Mouse (Mus musculus): ENCODE results near the gene Rex1bd. TPM values are rescaled to one million over a fixed set of nuclear protein-coding genes. Genes with fewer than 3 reads are reported as not detected.

The Rex1bd gene
- polyA plus RNA-seq, 1 experiment from 2014 or later: 148 TPM

DNA sequence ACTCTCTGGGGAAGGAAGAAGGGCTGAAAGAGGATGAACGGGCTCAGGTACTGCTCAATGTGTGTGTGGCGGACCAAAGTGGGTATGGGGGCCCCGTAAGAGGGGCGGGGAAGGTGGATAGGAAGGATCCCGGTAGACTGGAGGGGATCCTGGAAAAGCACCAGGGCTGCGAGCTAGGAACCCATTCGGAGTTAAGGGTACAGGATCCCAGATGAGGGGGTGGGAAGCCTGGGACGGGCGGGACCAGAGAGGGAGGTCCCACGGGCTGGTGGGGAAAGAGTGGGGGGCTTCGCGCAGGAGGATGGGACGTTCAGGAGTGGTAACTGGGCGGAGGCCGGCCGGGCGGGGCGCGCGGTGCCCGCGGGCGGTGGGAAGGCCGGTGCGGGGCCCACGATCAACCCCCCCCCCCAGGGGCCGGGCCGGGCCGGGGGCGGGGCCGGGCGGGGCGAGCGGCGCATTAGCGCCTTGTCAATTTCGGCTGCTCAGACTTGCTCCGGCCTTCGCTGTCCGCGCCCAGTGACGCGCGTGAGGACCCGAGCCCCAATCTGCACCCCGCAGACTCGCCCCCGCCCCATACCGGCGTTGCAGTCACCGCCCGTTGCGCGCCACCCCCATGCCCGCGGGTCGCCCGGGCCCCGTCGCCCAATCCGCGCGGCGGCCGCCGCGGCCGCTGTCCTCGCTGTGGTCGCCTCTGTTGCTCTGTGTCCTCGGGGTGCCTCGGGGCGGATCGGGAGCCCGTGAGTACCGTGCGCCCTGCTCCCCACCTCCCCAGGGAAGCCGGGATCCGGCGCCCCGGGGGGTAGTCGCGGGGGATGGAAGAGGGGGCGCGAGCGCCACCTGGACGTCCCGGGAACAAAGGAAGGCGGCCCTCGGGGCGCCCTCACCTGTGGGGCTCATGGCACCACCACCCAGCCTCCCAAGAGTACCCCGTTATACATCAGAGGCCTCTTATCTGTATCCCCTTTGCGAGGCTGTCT lies 13.6 kb downstream of the Rex1bd start, which contains the start of gene Crlf1:
TSS of gene Crlf1 (plus strand) at position 495 of the 977 bp plus-strand sequence.
- Histone ChIP-seq H3K27me3 (ENCODE audit: insufficient read depth, poor library complexity, severe bottlenecking) (peaks cover 100% of the 10 kb centered on the region), H3K4me3 (peak within 1 kb of the TSS; percentile 51), H3K9me3 (no peaks in the 10 kb centered on the region), H3K27ac (peak within 1 kb of the TSS; percentile 75), H3K4me1 (replicated peaks) (peaks cover 79% of the 10 kb centered on the region), H3K36me3 (no peaks in the 10 kb centered on the region)
- WGBS: under 1% methylated on average over 82 of the region's 93 CpGs
- DNase-seq (ENCODE audit: low spot score): no peak

DNA sequence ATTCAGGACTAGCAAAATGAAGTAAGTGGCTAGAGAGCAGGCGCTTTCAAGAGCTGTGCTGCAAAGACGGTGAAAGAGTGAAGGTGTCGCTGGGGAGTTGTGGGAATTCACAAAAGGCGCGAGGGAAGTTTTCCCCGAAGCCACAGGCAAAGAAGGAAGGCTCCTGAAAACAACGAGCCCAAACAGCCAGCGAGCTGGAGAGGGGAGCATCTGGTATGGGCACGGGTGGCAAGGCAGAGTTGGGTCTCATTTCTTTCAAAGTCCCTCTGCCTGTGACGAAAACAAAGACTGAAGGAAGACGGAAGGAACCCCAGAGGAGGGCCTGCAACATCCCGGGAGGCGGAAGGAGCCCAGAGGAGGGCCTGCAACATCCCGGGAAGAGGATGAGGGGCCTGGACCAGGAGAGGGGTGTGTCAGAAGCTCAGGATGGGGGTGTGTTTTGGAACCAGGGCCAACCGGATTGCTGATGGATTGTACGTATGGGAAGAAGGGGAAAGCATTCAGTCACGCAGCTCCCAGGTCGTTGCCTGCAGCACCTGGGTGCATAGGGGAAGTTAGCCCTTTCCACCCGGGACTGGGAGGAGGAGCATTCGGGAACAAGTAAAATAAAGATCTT lies 15.6 kb downstream of the Rex1bd start:
- Histone ChIP-seq H3K4me3 (peak overlapping the region; percentile 20; the same call in 1 of the 2 replicates), H3K9me3 (no peaks in the 10 kb centered on the region), H3K36me3 (no peaks in the 10 kb centered on the region), H3K27me3 (ENCODE audit: insufficient read depth, poor library complexity, severe bottlenecking) (peaks cover 100% of the 10 kb centered on the region), H3K4me1 (replicated peaks) (peaks cover 97% of the 10 kb centered on the region), H3K27ac (peak overlapping the region; percentile 23; the same call in 1 of the 2 replicates)
- no peak for DNase-seq (ENCODE audit: low spot score)
- 2% methylated on average over 20 of the region's 20 CpGs for WGBS

DNA sequence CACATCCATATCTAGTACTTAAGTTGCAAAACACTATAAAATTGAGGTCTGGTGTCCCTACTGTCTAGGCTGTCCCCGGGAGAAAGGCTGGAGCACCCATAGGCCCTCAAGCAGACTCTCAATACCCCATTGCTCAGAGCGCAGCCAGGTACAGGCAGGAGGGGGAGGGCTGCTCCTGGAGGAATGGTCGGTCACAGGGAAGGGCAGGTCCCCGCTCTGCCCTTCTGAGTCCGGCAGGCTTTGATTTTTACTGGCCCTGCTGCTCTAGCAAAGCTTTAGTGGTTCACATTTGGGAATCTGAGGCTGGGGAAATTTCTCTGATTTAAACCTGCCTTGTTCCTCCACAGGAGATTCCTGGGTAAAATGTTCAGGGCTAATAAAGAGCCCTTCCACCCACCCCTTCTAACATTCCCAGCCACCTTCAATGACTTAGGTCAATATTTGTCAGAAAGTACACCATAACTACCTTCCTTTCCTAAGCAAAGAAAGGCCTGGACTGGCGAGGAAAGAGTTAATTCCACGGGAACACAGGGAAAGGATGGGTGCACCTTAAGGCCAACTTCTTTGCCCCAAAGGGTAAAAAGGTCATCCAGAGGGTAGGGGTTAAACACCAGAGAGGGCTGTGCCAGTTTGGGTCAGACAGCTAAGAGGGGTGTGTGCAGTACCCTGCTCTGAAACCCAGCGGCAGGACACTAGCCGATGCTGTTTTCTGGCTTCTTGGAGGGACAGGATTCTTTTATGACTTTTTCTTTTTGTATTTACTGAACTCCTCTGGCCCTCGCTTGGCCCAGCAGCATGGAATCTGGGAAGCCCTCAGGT lies 16.3 kb downstream of the Rex1bd start:
- Histone ChIP-seq H3K27me3 (ENCODE audit: insufficient read depth, poor library complexity, severe bottlenecking) (peaks cover 100% of the 10 kb centered on the region), H3K27ac (no peak overlapping the region; the same call in 1 of the 2 replicates), H3K4me1 (replicated peaks) (peaks cover 94% of the 10 kb centered on the region), H3K9me3 (no peaks in the 10 kb centered on the region), H3K4me3 (no peak overlapping the region), H3K36me3 (no peaks in the 10 kb centered on the region)
- 3% methylated on average over 10 of the region's 10 CpGs for WGBS
- DNase-seq (ENCODE audit: low spot score): no peak

DNA sequence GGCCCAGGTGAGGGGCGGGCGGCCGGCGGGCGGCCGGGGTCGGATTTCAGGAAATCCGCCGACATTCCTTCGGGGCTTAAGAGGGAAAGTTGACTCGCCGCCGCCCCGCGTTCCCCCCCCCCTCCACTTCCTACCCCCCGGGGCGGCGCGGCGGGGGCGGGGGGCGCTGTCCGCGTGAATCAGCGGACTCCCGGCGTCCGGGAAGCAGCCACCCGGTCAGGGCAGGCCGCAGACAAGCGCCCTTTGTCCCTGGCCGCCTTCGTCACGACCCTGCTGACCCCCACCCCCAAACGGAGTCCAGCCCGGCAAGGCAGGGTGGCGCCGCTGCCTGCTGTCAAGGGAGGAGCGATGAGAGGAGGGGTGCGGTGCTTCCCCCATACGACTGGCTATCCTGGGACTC lies 17.0 kb downstream of the Rex1bd start:
- Histone ChIP-seq H3K27me3 (ENCODE audit: insufficient read depth, poor library complexity, severe bottlenecking) (peaks cover 100% of the 10 kb centered on the region), H3K4me1 (replicated peaks) (peaks cover 87% of the 10 kb centered on the region), H3K36me3 (no peaks in the 10 kb centered on the region), H3K27ac (peak overlapping the region; percentile 57), H3K9me3 (no peaks in the 10 kb centered on the region), H3K4me3 (peak overlapping the region; percentile 47)
- WGBS: under 1% methylated on average over 36 of the region's 41 CpGs
- DNase-seq (ENCODE audit: low spot score): no peak

DNA sequence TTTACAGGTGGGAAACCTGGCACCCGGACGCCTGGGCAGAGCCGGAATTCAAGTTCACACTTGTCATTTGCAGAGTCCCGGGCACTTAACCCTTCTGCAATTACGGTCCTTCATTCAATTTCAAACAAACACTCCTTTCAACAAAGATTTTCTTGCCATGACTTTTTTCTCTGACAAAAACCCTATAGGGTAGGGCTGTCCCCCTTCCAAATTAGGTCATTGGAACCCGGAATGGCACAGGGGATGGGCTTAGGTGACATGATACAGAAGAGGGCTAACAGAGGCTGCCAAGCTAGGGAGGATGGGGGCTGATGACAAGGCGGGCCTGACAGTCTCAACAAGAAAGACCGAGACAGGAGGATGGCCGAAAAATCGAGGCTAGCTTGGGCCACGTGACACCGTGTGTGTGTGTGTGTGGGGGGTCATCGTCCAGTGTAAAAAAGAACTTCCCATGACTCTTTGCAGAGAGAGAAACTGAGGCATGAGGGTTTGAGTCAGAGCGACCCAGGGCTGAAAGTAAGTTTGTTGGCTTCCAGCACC lies 17.6 kb downstream of the Rex1bd start:
- 2% methylated on average over 14 of the region's 14 CpGs for whole genome bisulfite sequencing
- peaks cover 100% of the 10 kb centered on the region for H3K27me3 ChIP-seq (ENCODE audit: insufficient read depth, poor library complexity, severe bottlenecking)
- no peaks in the 10 kb centered on the region for H3K36me3 ChIP-seq
- H3K4me1 ChIP-seq (replicated peaks): peaks cover 81% of the 10 kb centered on the region
- H3K27ac ChIP-seq: peak overlapping the region; percentile 57
- H3K9me3 ChIP-seq: no peaks in the 10 kb centered on the region
- DNase-seq (ENCODE audit: low spot score): no peak
- peak overlapping the region; percentile 47 for H3K4me3 ChIP-seq

DNA sequence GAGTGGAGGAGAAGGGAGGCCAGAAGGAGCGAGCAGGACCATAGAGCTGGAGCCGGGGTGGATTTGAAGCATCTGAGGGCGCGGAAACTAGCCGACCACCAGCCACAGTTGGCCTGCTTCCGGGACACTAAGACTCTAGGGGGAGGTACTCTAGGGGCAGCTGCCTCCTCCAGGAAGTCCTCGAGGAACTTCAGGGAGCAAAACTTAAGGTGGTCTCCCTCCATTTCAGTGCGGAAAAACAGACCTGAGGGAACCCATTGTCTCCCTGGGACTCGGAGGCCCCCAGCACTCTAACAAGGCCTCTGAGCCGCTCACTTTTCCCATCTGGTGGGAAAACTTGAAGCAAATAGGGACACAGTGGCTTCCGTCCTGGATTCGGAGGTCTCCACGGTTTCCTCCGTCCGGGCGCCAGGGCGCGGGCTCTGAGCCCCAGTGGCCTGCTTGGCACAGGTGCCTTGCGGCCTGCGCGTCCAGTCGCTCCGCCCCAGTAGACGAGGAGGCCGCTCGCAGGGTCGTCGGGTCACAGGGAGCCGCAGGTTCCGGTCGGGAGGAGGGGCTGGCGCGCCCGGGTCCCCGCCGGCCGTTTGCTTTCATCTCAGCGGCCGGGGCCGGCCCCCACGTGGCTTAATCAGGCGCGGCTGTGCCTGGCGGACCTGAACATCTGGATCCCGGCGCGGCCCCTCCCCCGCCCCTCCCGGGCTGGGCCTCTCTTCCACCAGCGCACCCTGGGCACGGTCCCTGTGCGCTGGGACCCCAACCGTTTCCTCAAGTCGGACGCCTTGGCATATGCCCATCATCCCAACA lies 18.4 kb downstream of the Rex1bd start:
- Histone ChIP-seq H3K9me3 (no peaks in the 10 kb centered on the region), H3K27ac (peak overlapping the region; percentile 71), H3K4me3 (peak overlapping the region; percentile 47), H3K4me1 (replicated peaks) (peaks cover 75% of the 10 kb centered on the region), H3K36me3 (no peaks in the 10 kb centered on the region), H3K27me3 (ENCODE audit: insufficient read depth, poor library complexity, severe bottlenecking) (peaks cover 100% of the 10 kb centered on the region)
- peak; percentile 70 for DNase-seq (ENCODE audit: low spot score)
- under 1% methylated on average over 55 of the region's 55 CpGs for WGBS

DNA sequence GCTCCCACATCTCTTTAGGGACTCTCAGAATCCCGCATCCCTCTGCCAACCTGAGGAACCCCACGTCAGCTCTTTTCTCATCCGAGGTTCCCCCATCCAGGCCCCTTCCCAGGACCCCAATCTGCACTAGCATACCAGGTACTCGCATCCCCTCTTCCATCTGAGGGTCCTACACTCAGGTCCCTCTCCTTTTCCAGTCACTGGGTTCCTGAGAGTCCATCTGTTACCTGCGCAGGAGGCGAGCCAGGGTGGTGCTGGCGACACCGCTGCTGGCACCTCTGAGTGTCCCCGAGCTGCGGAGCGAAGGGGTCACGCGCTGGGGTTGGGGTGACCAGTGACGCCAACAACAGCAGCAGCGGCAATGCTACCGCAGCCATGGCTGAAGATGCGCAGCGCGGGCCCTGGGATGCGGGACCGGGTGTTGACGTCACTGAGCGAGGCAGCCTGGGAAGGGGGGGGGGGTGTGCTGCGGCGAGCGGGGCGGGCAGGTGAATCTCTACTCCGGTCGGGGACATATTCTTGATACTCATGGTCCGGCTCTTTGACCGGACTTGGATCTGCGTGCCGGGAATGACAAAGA lies 19.5 kb downstream of the Rex1bd start, which contains the start of gene Tmem59l:
TSS of gene Tmem59l (minus strand) at position 418 of the 580 bp plus-strand sequence.
- DNase-seq (ENCODE audit: low spot score): no peak

DNA sequence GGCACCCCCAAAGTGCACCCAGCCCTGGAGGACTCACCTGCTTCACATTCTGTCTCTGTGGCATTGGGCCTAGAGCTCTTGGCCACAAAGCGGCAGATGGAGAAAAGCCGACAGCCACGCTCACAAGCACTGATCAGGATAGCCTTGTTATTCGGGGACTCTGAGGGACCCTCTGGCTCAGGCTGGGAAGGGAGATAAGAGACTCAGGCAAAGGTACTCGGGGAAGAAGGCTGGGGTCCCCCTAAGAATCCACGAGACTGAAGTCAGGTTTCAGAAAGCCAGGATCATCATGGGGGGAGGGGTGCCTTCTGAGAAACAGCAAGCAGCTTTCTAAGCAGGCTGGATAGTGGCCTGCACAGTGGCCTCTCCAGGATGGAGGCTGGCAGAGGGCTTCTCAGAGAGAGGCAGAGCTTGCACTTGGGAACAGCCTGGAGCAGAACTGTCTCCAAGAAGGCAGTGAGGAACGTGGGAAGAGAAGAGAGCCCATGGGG lies 20.3 kb downstream of the Rex1bd start:
- no peak overlapping the region for H3K27ac ChIP-seq
- H3K4me1 ChIP-seq (replicated peaks): peaks cover 64% of the 10 kb centered on the region
- peaks cover 100% of the 10 kb centered on the region for H3K27me3 ChIP-seq (ENCODE audit: insufficient read depth, poor library complexity, severe bottlenecking)
- no peak overlapping the region for H3K4me3 ChIP-seq
- DNase-seq (ENCODE audit: low spot score): no peak
- H3K36me3 ChIP-seq: no peaks in the 10 kb centered on the region
- 51% methylated on average over 7 of the region's 7 CpGs for WGBS
- no peaks in the 10 kb centered on the region for H3K9me3 ChIP-seq

More for the DNA sequence above, 19.5 kb downstream of the Rex1bd start, which contains the start of gene Tmem59l:
- Histone ChIP-seq H3K9me3 (no peaks in the 10 kb centered on the region), H3K27me3 (ENCODE audit: insufficient read depth, poor library complexity, severe bottlenecking) (peaks cover 100% of the 10 kb centered on the region), H3K4me1 (replicated peaks) (peaks cover 65% of the 10 kb centered on the region), H3K36me3 (no peaks in the 10 kb centered on the region), H3K27ac (peak within 1 kb of the TSS; percentile 71), H3K4me3 (peak within 1 kb of the TSS; percentile 49)
- WGBS: 4% methylated on average over 33 of the region's 33 CpGs

DNA sequence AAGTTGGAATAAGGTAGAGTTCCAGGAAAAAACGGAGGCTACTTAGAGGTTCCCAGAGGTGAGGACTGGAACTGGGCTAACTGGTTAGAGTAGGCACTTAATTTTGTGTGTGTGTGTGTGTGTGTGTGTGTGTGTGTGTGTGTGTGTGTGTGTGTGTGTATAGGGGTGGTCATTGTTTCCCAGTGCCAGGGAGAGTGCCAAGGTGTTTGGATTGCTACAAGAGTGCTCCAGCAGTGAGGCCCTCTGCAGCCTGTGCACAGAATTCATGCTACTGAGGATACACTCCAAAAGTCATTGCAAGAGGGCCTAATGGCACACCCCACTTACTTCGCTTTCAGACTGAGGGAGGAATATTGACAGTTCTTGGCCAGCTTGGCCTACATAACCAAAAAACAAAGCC lies 23.6 kb downstream of the Rex1bd start:
- no peak for DNase-seq (ENCODE audit: low spot score)
- H3K9me3 ChIP-seq: no peaks in the 10 kb centered on the region
- 62% methylated on average over 2 of the region's 2 CpGs for WGBS
- no peaks in the 10 kb centered on the region for H3K36me3 ChIP-seq
- H3K4me1 ChIP-seq (replicated peaks): peaks cover 33% of the 10 kb centered on the region
- no peak overlapping the region for H3K4me3 ChIP-seq
- H3K27ac ChIP-seq: no peak overlapping the region
- H3K27me3 ChIP-seq (ENCODE audit: insufficient read depth, poor library complexity, severe bottlenecking): peaks cover 91% of the 10 kb centered on the region

DNA sequence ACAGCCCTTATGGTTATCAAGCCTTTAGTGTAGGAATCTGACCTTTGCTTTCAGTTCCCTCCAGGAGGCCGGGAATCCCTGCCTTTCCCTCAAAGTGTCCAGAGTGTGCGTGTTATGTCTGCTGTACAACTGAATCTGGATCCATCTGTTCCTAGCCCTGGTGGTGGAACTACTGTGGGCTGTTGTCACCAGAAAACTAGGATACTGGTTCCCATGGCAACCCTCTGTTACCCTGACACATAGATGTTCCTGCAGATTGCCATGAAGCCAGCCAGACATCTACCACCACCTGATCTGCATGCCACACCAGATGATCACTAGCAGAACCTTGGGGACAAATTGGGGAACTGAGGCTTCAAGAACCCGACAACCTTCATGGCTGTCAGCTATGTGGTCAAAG lies 24.6 kb downstream of the Rex1bd start:
- H3K27me3 ChIP-seq (ENCODE audit: insufficient read depth, poor library complexity, severe bottlenecking): peaks cover 87% of the 10 kb centered on the region
- DNase-seq (ENCODE audit: low spot score): no peak
- H3K4me1 ChIP-seq (replicated peaks): peaks cover 34% of the 10 kb centered on the region
- no peaks in the 10 kb centered on the region for H3K9me3 ChIP-seq
- H3K36me3 ChIP-seq: no peaks in the 10 kb centered on the region
- no peak overlapping the region for H3K27ac ChIP-seq
- WGBS: 71% methylated on average over 3 of the region's 3 CpGs
- H3K4me3 ChIP-seq: no peak overlapping the region

All from hindbrain, embryonic 10.5 days (tissue).